Mouse (Mus musculus) brain, embryonic 14.5 days (tissue): ENCODE measurements around the gene Cct7.

Experiments used
- CTCF ChIP-seq: fragments of 200-500 bp; IDR thresholded peaks from 2 replicates; pipeline ENCODE4 v1.5.1; 2012; ENCODE audit warnings: inconsistent platforms, mild to moderate bottlenecking, moderate library complexity, borderline replicate concordance; ENCODE audit not compliant: insufficient read depth, insufficient read length; ENCODE audit errors: extremely low read depth
- POLR2A ChIP-seq: fragments of 200-500 bp; IDR thresholded peaks from 2 replicates; pipeline ENCODE4 v1.6.1; 2012; ENCODE audit warnings: mild to moderate bottlenecking, inconsistent platforms, borderline replicate concordance; ENCODE audit not compliant: poor library complexity, insufficient read depth, insufficient read length, severe bottlenecking; ENCODE audit errors: extremely low read depth

DNA sequence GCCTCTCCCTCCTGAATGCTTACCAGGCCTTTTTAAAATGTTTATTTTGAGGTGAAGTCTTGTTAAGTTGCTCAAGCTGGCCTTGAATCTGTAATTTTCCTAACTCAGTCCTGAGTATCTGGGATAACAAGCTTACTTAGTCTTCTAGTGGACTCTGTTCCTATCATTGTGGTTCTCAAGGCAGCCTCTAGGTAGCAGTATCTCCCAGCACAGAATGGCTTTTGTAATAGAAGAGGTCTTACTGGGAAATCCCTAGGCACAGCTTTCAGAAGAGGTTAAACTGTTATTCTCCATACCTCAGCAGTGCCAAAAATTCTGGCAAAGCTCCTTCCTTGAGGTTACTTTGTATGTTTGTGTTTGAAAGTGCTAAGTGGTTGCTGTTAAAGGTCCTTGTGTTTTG is 14.1 kb downstream of the Cct7 start:
- no peak for TF ChIP-seq POLR2A
- TF ChIP-seq CTCF, result peak; percentile 48; the same call in 1 of the 2 replicates
